Mouse (Mus musculus) olfactory bulb, adult 2 months (tissue): ENCODE data around the gene Cdk18. TPM values are rescaled to one million over a fixed set of nuclear protein-coding genes. Genes with fewer than 3 reads are reported as not detected.
"Not testable (repeated sequence)": the region's sequence is repeated elsewhere in the genome, so short reads cannot be mapped to it uniquely, and the experiment has no call there.

Experiments used
- H3K27ac ChIP-seq: fragments of 200-500 bp; 2 replicates; pipeline ENCODE4 v1.5.1; 2012; ENCODE audit warnings: low read depth, low read length; ENCODE audit not compliant: insufficient read depth
- H3K4me1 ChIP-seq: fragments of 200-500 bp; 2 replicates; pipeline ENCODE4 v1.6.1; 2012; ENCODE audit warnings: low read length; ENCODE audit not compliant: control insufficient read depth, insufficient read depth
- H3K4me3 ChIP-seq: fragments of 200-500 bp; 2 replicates; pipeline ENCODE4 v1.5.1; 2012; ENCODE audit warnings: mild to moderate bottlenecking, low read depth, low read length, moderate library complexity; ENCODE audit not compliant: insufficient read depth
- CTCF ChIP-seq: fragments of 200-500 bp; IDR thresholded peaks from 2 replicates; pipeline ENCODE4 v1.5.1; 2012; ENCODE audit warnings: low read depth, mild to moderate bottlenecking, low read length, moderate library complexity; ENCODE audit not compliant: insufficient read depth
- POLR2A ChIP-seq: fragments of 200-500 bp; IDR thresholded peaks from 2 replicates; pipeline ENCODE4 v1.6.1; 2012; ENCODE audit warnings: mild to moderate bottlenecking, low read depth, low read length, moderate library complexity; ENCODE audit not compliant: insufficient read depth
- WGBS: fragments of 180-500 bp; shearing (Covaris S2); methylation state at CpG from one replicate; pipeline ENCODE4 v1.1.7; 2018; 5-methylcytosine and 5-hydroxymethylcytosine counted together
- polyA plus RNA-seq: library from polyadenylated mRNA; stranded (reverse); fragments of >200 nt; gene quantifications from 2 replicates; pipeline ENCODE4 v1.2.4, GENCODE M21; 2012; ENCODE audit warnings: low replicate concordance; ENCODE audit not compliant: missing spikeins, insufficient read depth, insufficient read length

The Cdk18 gene
- polyA plus RNA-seq, 1 experiment = not detected

DNA sequence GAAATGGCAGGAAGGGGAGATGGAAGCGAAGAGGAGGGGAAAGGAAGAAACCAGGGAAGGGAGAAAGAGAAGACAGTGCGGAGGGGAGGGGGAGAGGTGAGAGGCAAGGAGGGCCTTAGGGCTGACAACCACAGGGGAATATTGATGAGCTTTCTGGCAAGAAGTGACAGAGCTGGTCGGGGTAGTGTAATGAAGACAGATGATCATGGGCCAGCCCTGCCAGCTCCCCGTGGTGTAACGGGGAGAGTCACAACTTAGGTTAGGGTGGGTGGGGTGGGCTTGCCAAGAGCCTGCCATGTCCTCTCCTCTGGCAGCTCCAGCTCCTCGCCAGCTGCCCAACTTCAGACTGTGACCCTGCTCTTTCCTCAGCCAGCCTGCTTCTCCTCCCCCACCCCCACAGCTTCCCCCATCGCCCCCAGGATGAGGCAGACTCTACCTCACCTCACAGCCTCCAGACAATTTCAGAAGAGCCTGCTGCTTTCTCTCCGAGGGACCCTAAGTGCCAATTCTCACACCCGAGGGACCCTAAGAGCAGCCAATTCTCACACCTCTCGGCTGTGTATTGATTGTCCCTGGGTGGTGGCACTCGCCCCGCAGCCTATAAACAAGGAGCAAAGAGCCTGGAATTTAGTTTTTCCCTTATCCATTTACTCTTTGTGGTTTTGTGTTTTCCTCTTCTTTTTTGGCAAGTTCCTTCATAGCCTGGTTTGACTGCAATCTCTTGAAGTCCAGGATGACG, 25.5 kb upstream of the Cdk18 start:
- TF ChIP-seq POLR2A (no peak), CTCF (no peak)
- H3K4me1 ChIP-seq = peaks cover 2% of the 10 kb centered on the region; the same call in 1 of the 2 replicates
- H3K4me3 ChIP-seq = no peak overlapping the region
- 52% methylated on average over 13 of the region's 13 CpGs for WGBS
- H3K27ac ChIP-seq = no peak overlapping the region

DNA sequence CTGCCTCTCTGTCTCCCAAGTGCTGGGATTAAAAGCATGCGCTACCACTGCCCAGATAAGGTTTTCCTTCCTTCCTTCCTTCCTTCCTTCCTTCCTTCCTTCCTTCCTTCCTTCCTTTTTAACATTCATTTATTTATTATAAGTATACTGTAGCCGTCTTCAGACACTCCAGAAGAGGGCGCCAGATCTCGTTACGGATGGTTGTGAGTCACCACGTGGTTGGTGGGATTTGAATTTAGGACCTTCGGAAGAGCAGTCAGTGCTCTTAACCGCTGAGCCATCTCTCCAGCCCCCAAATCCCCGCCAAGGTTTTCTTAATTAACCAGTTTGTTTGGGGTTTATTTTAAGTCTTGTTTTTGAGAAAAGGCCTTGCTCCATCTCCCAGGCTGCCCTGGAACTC, 23.1 kb upstream of the Cdk18 start:
- H3K27ac ChIP-seq, H3K4me3 ChIP-seq, H3K4me1 ChIP-seq: not testable (repeated sequence)
- WGBS = 58% methylated on average over 9 of the region's 9 CpGs

DNA sequence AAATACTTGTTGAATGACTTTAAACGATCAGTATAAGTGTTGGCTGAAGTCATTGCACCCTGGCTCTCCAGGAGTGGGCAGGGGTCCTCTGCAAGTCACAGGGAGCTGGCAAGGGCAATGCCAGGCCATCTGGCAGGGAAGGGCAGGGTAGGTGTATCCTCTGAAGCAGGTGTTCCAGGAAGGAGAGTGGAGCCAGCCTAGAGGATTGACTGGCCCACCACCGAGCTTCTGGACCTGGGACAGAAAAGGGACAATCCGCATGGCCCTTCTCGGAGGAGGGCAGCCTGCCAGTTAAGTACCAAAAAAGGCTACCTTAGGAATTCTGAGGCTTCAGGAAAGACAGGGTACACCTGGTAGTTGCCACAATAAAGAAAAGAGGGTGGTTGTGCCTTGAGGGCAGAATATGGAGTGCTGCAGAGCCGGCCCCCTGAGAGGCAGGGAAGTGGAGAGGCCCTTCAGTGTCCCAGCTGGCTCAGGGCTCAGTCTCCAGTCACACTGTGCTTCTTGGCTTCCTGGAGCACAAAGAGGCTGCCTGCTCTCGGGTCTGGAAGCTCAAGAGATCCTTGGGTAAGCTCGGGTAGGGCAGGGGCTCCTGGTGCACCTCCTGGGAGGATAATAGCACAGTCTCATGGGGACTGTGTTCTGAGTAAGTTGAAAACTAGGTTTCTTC, 21.9 kb upstream of the Cdk18 start:
- H3K4me3 ChIP-seq = no peak overlapping the region
- 80% methylated on average over 7 of the region's 7 CpGs for WGBS
- H3K27ac ChIP-seq = no peak overlapping the region
- TF ChIP-seq POLR2A = no peak
- TF ChIP-seq CTCF = no peak
- H3K4me1 ChIP-seq = peaks cover 6% of the 10 kb centered on the region

DNA sequence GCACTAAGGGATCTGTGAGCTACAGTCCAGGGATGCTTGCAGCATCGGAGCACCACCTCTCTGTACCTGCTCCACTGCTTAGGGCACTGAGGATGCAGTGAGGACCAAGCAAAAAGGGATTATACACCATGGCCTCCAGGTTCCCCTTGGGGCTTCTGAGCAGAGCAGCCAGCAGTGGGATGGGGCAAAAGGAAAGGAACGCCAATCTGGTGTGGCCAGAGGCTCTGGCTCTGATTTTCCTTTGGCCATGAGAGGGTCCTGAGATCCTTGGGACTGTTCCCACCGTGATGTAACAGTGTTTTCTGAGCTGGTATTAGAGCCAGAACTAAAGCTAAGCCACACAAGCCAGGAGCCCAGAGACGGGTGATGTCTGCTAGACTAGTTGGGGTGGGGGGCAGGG, 20.2 kb upstream of the Cdk18 start:
- no peak overlapping the region for H3K27ac ChIP-seq
- H3K4me1 ChIP-seq = peaks cover 6% of the 10 kb centered on the region
- TF ChIP-seq POLR2A (no peak), CTCF (no peak)
- no peak overlapping the region for H3K4me3 ChIP-seq
- WGBS = 62% methylated on average over 4 of the region's 4 CpGs

DNA sequence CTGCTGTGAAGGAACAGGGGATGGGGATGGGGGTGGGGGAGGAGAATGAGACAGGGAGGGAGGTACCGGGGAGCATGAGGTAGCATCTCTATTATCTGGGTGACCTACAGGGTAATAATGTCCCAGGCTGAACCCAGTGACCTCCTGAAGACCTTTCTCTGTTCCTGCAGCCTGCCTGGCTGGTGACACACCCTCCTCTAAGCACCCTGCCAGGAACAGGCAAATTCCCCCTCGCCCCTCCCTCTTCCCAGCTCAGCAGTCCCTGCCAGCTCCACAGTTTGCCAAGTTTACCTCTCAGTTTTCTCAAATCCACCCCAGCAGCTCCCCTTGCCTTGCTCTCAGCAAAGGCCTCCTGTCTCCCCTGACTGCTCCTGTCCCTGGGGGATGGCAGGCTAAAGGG, 19.3 kb upstream of the Cdk18 start:
- H3K4me3 ChIP-seq = no peak overlapping the region
- no peak for TF ChIP-seq POLR2A
- no peak for TF ChIP-seq CTCF
- peaks cover 6% of the 10 kb centered on the region for H3K4me1 ChIP-seq
- H3K27ac ChIP-seq = no peak overlapping the region
- 60% methylated on average over 2 of the region's 2 CpGs for WGBS

DNA sequence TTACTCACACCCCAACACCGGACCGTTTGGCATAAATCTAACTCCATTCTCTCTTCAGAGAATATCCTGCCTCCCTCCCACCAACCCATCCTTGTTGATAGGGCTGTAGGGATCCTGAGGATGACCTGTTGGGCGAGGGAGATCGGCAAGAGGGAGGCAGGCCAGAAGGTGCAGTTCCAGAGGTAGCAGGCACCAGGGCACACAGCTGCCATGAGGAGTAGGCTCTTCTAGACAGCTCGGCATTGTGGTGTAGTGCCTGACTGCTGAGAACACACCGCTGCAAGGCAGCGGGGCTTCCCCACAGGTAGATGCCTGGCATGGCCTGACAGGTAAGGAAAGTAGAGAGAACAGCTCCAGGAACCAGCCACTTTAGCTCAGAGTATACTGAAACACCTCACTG, 18.3 kb upstream of the Cdk18 start:
- Histone ChIP-seq H3K4me1 (peaks cover 6% of the 10 kb centered on the region), H3K4me3 (no peak overlapping the region), H3K27ac (no peak overlapping the region)
- no peak for TF ChIP-seq POLR2A
- no peak for TF ChIP-seq CTCF
- 55% methylated on average over 7 of the region's 7 CpGs for WGBS

DNA sequence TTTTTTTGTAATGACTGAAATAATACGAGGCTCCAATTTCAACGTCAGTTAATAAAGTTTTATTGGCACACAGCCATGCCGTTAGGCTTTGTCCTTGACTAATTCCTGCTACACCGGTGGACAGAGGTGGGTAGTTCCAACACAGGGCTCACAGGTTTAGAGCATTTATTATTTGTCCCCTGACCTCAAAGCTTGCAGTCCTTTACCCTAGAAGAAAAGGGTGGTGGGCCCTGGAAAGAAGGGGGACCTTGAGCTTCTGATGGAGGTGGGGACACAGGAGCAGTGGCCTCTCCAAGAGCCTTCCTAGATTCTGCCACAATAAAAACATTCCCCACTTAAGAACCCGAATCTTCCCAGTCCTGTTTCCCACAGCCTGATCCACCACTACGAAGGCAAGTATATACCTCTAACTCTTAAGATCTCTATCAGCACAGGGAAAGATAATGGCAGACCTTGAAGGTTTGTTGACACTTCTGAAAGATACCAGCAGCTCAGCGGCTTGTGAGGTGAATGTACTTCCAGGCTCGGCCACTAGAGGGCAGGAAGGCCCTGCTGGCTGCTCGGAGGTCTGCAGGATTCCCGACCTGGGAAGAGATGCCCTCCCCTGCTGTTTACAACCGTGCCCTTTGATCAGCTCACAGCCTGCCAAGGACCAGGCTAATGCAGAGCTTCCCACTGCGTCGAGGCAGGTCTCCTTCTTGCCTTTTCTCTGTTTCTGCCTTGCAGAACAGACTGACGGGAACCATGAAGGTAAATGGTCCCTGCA, 17.7 kb upstream of the Cdk18 start:
- 22% methylated on average over 14 of the region's 14 CpGs for WGBS
- no peak overlapping the region for H3K27ac ChIP-seq

DNA sequence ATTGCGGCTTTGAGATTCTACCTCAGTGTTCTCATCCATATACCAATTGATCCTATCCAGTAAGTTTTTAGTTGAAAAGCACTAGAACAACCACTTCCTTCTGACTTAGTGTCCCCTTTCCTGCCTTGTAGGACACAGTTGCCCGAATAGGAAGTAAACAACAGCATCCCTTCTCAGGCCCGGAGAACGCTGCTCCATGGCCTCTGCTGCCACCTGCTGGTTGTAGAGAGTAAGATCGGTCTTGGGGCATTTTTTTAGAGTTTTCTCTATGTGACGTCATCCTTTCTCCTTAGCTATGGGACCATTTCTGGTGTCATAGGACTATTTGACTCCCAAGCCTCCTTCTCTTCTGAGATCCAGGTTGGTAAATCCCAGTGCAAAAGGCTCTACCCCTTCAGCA, 16.3 kb upstream of the Cdk18 start:
- Histone ChIP-seq H3K4me1 (peaks cover 6% of the 10 kb centered on the region), H3K4me3 (no peak overlapping the region), H3K27ac (no peak overlapping the region)
- TF ChIP-seq POLR2A = no peak
- peak; percentile 73 for TF ChIP-seq CTCF
- 12% methylated on average over 6 of the region's 6 CpGs for WGBS

More for the DNA sequence above, 17.7 kb upstream of the Cdk18 start:
- no peak for TF ChIP-seq POLR2A
- peak; percentile 88 for TF ChIP-seq CTCF
- Histone ChIP-seq H3K4me1 (peaks cover 6% of the 10 kb centered on the region), H3K4me3 (no peak overlapping the region)

DNA sequence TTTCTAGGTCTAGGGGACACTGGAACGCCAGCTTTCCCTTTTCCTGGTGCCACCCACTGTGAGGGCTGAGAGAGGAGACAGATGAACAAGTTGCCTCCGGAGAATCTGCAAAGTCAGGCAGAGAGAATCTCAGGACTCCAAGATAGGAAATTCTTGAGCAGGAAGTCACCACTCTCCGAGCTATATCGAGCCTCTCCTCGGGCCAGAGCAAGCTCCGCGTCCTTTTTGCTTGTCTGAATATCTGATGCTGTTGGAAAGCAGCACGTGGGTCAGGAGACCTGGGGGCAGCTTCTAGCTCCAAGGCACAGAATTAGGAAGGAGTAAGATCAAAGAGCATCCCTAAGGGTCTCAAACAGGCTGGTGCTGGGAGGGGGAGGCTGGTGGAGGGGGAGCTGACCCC, 14.2 kb upstream of the Cdk18 start:
- WGBS = 45% methylated on average over 8 of the region's 8 CpGs
- Histone ChIP-seq H3K4me3 (no peak overlapping the region), H3K4me1 (peaks cover 9% of the 10 kb centered on the region), H3K27ac (no peak overlapping the region)
- TF ChIP-seq CTCF (no peak), POLR2A (no peak)
